Mouse (Mus musculus) left cerebral cortex, adult 9 months (tissue): ENCODE measurements at regions not wholly inside any gene's neighbourhood (a gene's known extent, or its start where the extent isn't known, plus 50 kb on each side); places are given as distances from the start of the nearest gene placed in this dataset.
"Not testable (repeated sequence)": the region's sequence is repeated elsewhere in the genome, so short reads cannot be mapped to it uniquely, and the experiment has no call there.

Experiments used
- DNase-seq, 2 experiments: peaks; one replicate each; pipeline ENCODE4 v3.0.0; 2022; ENCODE audit warnings: low spot score in 2 of 2

DNA sequence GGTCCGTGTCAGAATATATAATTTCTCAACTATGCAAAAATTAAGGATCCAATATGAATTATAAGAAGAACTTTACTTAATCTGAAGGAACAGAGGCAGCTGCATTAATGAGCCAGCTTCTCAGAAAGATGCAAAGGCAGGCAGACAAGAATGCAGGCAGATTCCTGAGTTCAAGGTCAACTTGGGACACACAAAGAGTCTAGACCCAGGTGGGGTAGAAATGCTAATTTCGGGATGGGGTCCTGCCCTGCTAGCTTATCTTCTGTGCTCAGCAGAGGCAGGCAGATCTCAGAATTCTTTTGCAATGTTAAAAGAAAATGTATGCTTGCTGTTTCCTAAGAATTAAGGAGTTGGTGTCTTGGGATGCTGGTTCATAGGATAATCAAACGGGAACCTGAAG lies 181.9 kb upstream of the Dlgap1 start:
- DNase-seq, result no peak

DNA sequence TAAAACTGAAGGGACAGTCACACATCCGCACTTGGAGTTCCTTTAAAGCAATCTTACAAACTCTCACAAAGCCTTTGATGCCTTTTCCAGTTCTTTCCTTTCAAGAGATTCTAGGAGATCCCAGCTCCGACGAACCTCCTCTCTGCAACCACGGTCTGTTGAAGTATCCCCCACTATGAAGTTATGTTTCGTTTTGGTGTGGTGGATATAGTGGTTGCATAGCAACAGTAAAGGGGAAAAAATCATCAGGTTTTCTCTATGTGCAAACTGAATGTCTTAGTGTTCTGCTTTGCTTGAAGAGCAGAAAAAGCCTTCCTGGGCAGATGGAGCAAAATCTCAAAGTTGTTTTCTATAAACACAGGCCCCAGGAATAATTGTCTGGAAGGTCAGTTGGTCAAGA lies 147.4 kb upstream of the Dlgap1 start:
- DNase-seq, result no peak

DNA sequence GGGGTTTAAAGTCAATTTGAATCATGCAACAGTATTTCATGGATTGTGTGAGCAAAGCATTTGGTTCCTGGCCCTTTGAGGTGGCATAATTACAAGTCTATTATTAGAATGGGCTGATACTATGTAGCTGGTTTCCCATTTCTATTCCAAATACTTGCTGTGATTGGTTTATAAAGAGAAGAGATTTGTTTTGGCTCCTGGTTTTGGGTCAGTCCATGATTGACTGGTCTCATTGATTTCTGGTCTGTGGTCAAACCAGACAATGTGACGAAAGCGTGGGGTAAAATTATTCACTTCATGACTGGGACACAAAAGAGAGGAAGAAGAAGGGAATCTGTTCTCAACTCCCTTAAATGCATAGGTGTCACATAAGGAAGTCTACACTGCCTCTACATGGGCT lies 147.0 kb upstream of the Dlgap1 start:
- DNase-seq, result no peak

DNA sequence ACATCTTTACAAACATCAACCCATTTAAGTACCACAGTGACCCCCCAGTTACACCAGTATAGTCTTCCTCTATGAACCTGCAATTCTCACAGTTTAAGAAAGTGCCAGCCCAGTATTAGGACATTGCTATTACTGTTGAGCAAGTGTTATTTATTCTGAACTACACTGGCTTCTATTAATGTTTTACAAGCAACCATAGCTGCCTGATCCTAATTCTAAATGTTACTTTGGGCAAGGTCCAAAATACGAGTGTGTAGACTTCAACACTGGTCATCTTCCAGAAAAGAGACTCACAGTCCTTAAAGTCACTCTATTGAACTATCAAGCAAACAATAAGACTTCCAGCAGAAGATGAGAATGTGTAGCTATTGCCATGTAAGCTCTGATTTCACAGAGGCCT lies 146.0 kb upstream of the Dlgap1 start:
- no peak for DNase-seq

DNA sequence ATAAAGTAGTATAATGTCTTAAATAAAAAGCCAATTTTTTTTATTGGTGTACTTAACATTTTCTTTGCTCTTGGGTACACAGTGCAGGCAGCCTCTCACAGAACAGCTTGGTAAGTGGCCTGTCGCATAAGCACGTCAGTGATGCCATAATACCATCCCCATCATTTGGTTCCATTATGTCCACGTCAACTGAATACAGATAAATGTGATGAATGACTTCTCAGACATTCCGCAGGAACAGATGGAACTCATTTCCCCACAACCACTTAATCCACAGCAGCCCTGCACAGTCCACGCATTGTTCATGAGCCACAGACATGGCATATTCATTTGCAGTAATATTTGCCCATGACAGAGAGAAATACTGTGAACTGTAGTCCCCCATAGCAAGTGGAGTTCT lies 127.6 kb upstream of the Dlgap1 start:
- no peak for DNase-seq

DNA sequence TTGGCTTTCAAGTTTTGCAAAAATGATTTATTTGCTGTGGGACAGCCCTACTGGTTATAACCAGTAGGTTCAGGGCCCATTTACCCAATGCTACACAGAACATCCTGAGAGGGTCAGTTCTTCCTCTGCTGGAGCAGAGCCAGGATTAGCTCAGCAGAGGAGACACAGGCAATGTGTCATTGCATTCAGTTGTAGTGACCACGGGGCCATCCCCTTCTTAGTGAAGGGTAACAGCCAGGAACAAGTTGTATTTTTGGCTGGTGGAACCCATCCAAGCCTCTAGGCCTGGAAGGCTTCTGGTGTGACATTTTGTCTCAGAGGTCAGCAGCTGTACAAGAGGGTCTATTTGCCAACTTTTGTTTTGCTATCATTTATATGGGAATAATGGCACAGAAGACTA lies 120.6 kb upstream of the Dlgap1 start:
- DNase-seq, result no peak

DNA sequence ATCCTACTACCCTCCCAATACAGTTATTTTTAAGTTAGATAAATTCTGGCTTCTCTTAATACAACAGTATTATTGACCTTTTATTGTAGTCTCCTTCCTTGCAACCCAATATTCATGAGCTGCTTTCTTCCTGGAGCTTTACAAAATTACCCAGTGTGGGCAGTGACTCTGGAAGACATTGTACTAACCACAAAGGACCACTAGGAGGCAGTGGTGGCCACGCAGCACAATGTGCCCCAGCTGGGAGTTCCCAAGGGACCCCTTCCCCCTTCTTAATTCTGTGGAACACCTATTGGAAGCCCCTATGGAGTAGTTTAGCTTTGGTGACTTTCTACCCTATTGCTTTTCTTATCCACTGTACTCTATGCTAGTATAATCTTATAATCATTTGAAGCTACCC lies 118.8 kb upstream of the Dlgap1 start:
- no peak for DNase-seq

DNA sequence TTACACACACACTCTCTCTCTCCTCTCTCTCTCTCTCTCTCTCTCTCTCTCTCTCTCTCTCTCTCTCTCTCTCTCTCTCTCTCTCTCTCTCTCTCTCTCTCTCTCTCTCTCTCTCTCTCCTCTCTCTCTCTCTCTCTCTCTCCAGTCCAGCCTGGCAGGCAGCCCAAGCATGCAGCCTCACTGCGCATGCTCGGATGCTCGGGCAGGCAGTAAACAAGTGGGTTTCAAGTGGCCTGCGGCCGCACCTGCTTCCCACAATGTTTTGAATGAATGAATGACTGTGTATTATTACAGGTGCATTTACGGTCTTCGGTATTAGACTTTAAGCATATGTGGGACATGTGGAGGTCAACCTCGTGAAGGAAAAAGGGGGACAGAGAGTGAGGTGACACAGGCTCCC lies 88.9 kb upstream of the Dlgap1 start:
- not testable (repeated sequence) for DNase-seq

DNA sequence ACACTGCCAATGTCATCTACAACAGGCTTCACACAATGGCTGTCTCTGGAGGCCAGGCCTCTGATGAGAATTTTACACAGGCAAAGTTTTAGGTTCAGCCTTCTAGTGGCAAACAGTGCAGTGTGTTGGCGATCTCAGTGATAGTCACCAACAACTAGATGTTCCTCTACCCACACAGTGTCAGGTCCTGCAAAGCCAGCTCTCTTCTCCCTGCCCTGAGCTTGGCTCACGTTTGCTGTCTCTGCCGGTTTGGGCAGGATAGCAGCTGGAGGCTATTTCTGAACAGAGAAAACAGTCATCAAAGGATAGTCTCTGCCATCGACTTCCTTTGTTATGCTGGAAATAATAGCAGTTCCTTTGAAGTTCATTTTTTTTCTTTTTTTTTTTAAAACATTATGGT lies 74.9 kb upstream of the Dlgap1 start:
- no peak for DNase-seq
